Mouse (Mus musculus): Measurements from ENCODE around the gene Rad51d. TPM values are rescaled to one million over a fixed set of nuclear protein-coding genes. Genes with fewer than 3 reads are reported as not detected.

The Rad51d gene
- total and polyA plus RNA-seq, 3 experiments, result 15.0 to 35.5 (median 33.3) TPM

- dilution Hi-C loops (cut with MboI; ENCODE audit: extremely low pct_ligation_motif_present, extremely low pct_unique_long_range_greater_than_20kb, low sequenced_read_pairs), result no loop called here
- H3K27ac ChIP-seq (ENCODE audit: insufficient read depth, low read depth), result no peak within 1 kb of the TSS
- H3K27me3 ChIP-seq (replicated peaks), result peaks cover 11% of the 10 kb centered on the region
- H3K79me2 ChIP-seq (replicated peaks; ENCODE audit: control insufficient read depth, extremely low read depth, insufficient read depth, poor library complexity, severe bottlenecking), result 0 out of 2 replicates have a peak, but pooled peaks cover 2% of the 10 kb centered on the region
- H3K9me3 ChIP-seq (replicated peaks; ENCODE audit: low read length), result peaks cover 4% of the 10 kb centered on the region
- DNase-seq (ENCODE audit: extremely low read depth), result no peak
- TF ChIP-seq TBP (conservative IDR thresholded peaks at IDR 0.05; ENCODE audit: low read depth, low read length), result no peak
- TF ChIP-seq CTCF (conservative IDR thresholded peaks at IDR 0.05 in 1 of 2, IDR thresholded peaks at IDR 0.05 in 1 of 2; ENCODE audit: low read depth in 2 of 2, low read length in 2 of 2), result no peak
- no peak for TF ChIP-seq CHD2 (IDR thresholded peaks at IDR 0.05; ENCODE audit: low read length)
- TF ChIP-seq ZMIZ1 (IDR thresholded peaks at IDR 0.05; ENCODE audit: low read depth, low read length), result no peak
- TF ChIP-seq RAD21 (IDR thresholded peaks at IDR 0.05; ENCODE audit: low read depth, low read length), result no peak
- no peak for TF ChIP-seq KAT2A (IDR thresholded peaks at IDR 0.05; ENCODE audit: insufficient replicate concordance, low read length)
- no peak for TF ChIP-seq MXI1 (IDR thresholded peaks at IDR 0.05; ENCODE audit: low read depth, low read length)
- TF ChIP-seq RCOR1 (conservative IDR thresholded peaks at IDR 0.05; ENCODE audit: low read depth, low read length), result no peak
- TF ChIP-seq USF2 (conservative IDR thresholded peaks at IDR 0.05; ENCODE audit: low read depth, low read length), result no peak
- peaks cover 3 to 13% of the 10 kb centered on the region in 2 experiments for H3K36me3 ChIP-seq (replicated peaks in 1 of 2; ENCODE audit: control insufficient read depth in 1 of 2, insufficient read depth in 1 of 2, low read length in 1 of 2)
- H3K4me3 ChIP-seq (replicated peaks in 1 of 3; ENCODE audit: low read depth in 2 of 3, low read length in 2 of 3, poor library complexity in 1 of 3), result no peak within 1 kb of the TSS
- no peak within 1 kb of the TSS for H3K9ac ChIP-seq (ENCODE audit: insufficient read depth, low read depth)
- H3K4me1 ChIP-seq (ENCODE audit: control insufficient read depth in 1 of 2, insufficient read depth in 2 of 2), result peaks cover 7 to 19% of the 10 kb centered on the region in 2 experiments
- in situ Hi-C loops (cut with MboI; ENCODE audit: low pct_ligation_motif_present, low pct_unique_long_range_greater_than_20kb, low sequenced_read_pairs), result no loop called here
- no peak within 1 kb of the TSS for H3K4me2 ChIP-seq (ENCODE audit: insufficient read depth, low read depth, poor library complexity, severe bottlenecking)
These were observed 1.5 kb upstream of the Rad51d start, which contains the start of gene Fndc8 for GRCm38 (mm10) chr11:82891936-82892335. Gene Fndc8, plus strand, starts transcription at chr11:82892124.

- in situ Hi-C loops (cut with MboI; ENCODE audit: low pct_ligation_motif_present, low pct_unique_long_range_greater_than_20kb, low sequenced_read_pairs) (loop anchor here (5.0 to 10.0 kb wide), 5 partner anchors 42 to 635 kb away; no protein-coding TSS in a partner anchor), dilution Hi-C loops (cut with MboI; ENCODE audit: extremely low pct_ligation_motif_present, extremely low pct_unique_long_range_greater_than_20kb, low sequenced_read_pairs) (no loop called here)
- Histone ChIP-seq H3K36me3 (replicated peaks in 1 of 2; ENCODE audit: control insufficient read depth in 1 of 2, insufficient read depth in 1 of 2, low read length in 1 of 2) (peaks cover 3 to 28% of the 10 kb centered on the region in 2 experiments), H3K9me3 (replicated peaks; ENCODE audit: low read length) (no peaks in the 10 kb centered on the region), H3K9ac (ENCODE audit: insufficient read depth, low read depth) (peak overlapping the region; percentile 79), H3K4me1 (ENCODE audit: control insufficient read depth in 1 of 2, insufficient read depth in 2 of 2) (peaks cover 7 to 21% of the 10 kb centered on the region in 2 experiments), H3K79me2 (replicated peaks; ENCODE audit: control insufficient read depth, extremely low read depth, insufficient read depth, poor library complexity, severe bottlenecking) (0 out of 2 replicates have a peak, but pooled peaks cover 5% of the 10 kb centered on the region), H3K27ac (ENCODE audit: insufficient read depth, low read depth) (peak overlapping the region; percentile 9; the same call in 1 of the 2 replicates), H3K4me3 (replicated peaks in 1 of 3; ENCODE audit: low read depth in 2 of 3, low read length in 2 of 3, poor library complexity in 1 of 3) (peak overlapping the region; percentile 67 to 93 (median 80)), H3K27me3 (replicated peaks) (peaks cover 11% of the 10 kb centered on the region), H3K4me2 (ENCODE audit: insufficient read depth, low read depth, poor library complexity, severe bottlenecking) (peak overlapping the region; percentile 51)
- DNase-seq (ENCODE audit: extremely low read depth), result peak; percentile 38
- peak; percentile 61; the same call in 1 of the 2 replicates for TF ChIP-seq SIN3A (IDR thresholded peaks at IDR 0.05; ENCODE audit: low read length)
- TF ChIP-seq GABPA (IDR thresholded peaks at IDR 0.05; ENCODE audit: insufficient replicate concordance, low read depth, low read length), result no peak
- TF ChIP-seq CHD1 (IDR thresholded peaks at IDR 0.05; ENCODE audit: low read depth, low read length), result 0 out of 2 replicates have a peak, but pooled peaks have one; percentile 67
- TF ChIP-seq MYC (IDR thresholded peaks at IDR 0.05; ENCODE audit: low read depth, low read length), result peak; percentile 16; the same call in 1 of the 2 replicates
- no peak for TF ChIP-seq PAX5 (IDR thresholded peaks at IDR 0.05; ENCODE audit: low read length)
These were observed 681 bp downstream of the Rad51d start for GRCm38 (mm10) chr11:82889524-82890341.

All from CH12.LX (cell line).